Mouse (Mus musculus): ENCODE results near the gene Dram1. TPM values are rescaled to one million over a fixed set of nuclear protein-coding genes. Genes with fewer than 3 reads are reported as not detected.
"Not testable (repeated sequence)": the region's sequence is repeated elsewhere in the genome, so short reads cannot be mapped to it uniquely, and the experiment has no call there.

Dram1 gene
- total RNA-seq, 2 experiments from 2014 or later: 3.0 to 4.2 TPM

DNA sequence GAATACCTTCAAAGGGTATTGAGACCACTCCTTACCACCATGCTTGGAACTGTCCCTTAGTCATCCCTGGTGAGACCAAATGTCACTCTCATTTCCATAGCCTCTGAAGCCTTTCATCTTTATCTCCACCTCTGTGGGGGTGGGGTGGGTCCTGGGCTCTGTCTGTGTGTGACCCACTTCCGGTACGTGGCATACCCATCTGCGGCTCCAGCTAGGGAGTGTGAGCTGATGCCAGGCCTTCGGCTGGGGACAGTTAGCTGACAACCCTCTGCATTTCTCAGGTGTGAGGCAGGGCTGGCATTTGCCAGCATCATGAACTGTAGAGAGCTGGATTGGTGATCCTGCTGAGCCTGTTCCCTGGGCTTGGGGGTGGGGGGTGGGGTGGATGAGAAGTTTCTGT, 10.7 kb upstream of the Dram1 start:
- DNase-seq: no peak
- intact Hi-C loops (cut with DNase I): no loop called here

DNA sequence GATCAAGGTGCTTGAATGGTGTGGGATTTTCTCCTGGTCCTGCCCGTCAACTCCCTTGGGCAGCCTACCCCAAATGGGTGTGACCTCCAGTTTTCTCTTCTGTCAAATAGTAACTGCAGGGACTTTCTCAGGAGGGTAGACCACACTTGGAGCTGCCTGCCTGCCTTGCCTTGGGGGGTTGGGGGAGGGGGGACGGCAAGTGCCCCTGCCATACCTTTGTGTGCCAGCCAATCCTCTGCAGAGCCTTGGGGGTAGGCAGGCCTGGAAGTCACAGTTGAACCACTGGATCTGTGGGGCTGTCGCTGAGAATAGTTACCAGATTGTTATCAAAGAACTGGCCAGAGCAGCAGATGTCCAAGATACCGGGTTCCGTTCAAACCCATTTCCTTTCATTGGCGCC, 7.4 kb upstream of the Dram1 start:
- no peak for DNase-seq
- intact Hi-C loops (cut with DNase I): no loop called here

DNA sequence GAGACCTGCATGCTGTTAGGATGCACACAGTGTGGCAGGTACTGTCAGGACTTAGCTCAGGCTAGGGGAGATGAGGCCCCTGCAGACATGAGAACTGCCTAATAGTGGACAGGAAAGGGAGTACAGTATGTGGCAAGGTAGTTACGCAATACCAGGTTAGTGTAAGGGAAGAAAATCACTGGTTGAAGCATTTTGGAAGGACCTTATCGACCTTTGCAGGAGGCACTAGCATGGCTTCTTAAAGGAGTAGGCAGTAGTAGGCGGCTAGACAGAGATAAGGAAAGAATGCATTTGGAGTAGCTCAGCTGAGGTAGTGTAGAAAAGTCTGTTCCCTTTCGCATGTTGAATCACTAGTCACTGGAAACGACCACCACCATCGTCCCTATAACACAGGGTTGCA, 6.9 kb upstream of the Dram1 start:
- no peak for DNase-seq
- intact Hi-C loops (cut with DNase I): no loop called here

DNA sequence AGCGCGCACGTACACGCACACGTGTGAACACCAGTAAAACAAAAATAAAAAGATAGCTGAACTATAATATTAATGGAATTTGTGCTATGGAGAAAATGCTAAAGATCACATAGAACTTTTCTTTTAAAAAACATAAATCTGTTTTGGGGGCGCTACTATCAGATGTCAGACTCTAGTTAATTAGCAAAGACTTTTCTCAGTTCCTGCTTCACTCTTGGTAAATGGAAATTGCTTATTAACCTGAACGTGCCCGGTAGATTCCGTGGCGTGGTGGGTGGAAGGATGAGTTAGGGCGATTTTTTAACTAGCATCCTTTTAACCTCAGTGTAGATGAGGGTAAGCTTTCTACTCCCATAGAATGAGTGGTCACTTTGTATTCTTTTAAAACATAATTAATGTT, 6.4 kb upstream of the Dram1 start:
- intact Hi-C loops (cut with DNase I): no loop called here
- DNase-seq: no peak

DNA sequence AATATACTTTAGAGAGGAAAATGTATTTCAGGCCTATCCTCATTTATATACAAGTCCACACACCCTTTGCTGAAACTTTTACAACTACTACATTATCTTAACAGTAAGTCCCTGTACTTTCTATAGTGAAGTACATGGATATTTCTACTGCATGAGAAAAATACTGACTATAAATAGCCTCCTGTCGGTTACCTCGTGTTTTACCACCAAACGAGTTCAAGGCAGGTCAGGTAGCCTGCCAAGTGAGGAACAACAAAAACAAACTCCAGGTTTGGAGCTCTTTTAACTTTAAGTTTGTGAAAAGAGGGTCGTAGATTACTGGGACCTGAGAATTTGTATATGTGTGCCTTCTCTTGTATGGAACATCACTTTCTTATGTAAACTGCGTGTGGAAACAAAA, 5.2 kb upstream of the Dram1 start:
- intact Hi-C loops (cut with DNase I): no loop called here
- peak in 1 of 2 experiments; percentile 45 for DNase-seq

DNA sequence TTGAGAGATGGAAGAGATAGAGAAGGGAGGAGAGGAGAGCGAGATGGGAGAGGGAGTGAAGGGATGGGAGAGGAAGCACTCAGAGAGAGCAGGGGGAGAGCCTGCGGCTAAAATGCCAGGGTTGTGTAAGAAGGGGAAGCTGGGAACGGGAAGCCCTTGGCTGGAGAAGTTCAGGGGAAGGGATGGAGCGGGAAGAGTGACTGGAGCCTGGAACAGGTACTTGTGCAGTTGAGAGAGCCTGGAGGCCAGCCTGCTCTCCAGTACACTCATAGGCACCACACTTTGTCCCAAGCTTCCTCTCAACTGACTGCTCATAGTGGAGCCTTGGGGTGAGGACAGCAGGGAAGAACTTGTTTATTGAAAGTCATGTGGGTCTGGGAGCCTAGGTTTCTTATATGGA, 4.6 kb upstream of the Dram1 start:
- peak in 1 of 2 experiments; percentile 21 for DNase-seq

DNA sequence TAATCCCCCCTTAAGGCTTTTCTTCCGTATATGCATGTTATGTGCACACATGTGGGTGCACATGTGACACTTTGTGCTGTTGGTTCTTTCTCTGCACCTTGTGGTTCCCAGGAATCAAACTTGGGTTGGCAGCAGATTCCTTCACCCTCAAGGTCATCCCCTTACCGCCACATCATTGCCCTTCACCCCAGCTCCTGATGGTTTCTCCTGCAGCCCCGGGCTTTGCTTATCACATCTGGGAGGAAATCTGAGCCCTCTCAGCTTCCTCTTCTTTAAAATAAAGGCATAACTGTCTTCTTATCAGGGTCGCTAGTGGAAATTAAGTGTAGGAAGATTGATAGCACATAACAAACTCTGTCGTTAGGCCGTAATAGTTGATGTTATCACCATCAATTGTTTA, 3.1 kb upstream of the Dram1 start:
- intact Hi-C loops (cut with DNase I): no loop called here
- no peak for DNase-seq

More for the DNA sequence above, 4.6 kb upstream of the Dram1 start:
- intact Hi-C loops (cut with DNase I): no loop called here

DNA sequence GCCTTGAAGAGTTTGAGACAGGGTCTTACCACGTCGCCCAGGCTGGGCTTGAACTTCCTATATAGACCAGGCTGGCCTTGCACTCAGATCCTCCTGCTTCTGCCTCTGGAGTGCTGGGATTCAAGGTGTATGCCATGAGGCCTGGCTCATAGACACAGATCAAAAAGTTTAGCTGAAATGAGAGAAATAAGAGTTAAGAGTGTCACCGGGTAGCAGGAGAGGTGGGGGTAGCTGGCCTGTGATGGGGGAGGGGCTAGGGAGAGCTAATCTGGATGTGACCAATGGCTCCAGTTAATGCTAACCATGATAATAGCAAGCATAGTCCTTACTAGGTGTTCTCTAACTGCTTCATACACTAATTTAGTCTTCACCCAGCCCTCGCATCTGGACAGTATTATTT, 2.4 kb upstream of the Dram1 start:
- intact Hi-C loops (cut with DNase I): no loop called here
- no peak for DNase-seq

DNA sequence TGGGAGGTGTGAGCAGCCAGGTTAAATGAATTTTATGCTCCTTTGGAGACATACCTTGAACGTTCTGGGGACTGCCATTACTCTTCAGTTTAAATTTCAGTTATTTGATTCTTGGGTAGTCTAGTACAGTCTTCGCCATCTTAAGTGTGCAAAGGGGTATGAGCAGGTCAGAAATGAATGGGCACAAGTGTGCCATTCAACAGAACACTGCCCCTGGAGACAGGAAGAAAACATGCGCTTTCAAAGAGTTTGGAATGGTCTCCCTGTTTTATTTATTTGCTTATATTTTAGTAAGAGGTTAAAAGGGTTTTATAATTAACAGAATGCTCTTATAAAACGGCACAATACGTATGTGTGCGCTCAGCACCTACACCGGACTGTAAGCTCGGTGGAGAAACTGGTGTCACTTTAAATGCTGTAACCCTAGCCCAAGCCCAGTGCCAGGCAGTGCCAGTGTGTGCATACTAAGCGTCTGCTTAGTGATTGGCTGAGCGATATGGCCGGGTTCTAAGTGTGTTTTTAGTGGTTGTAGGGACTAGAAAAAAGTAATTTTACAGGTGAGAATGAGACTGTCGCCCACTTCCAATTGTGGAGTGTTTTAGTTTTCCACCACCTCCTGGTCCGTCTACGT, 1.7 kb upstream of the Dram1 start:
- intact Hi-C loops (cut with DNase I): no loop called here
- DNase-seq: peak; percentile 31 to 50

DNA sequence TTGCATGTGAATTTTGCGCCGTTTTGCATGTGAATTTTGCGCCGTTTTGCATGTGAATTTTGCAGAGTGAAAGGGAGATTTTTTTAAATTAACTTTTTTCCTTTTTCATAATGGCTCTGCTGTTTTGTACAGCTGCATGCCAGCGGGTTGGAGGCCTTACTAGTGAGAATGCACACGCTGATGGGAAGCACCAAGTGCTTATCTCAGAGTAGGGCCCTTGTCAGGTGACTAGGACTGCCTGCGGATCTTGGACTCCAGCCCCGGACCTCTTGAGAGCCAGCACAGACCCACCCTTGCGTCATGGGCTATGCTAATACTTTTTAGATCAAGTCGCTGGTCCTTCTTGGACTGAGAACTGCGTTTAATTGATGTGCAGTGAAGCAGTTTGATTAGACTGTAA, 1.1 kb upstream of the Dram1 start:
- DNase-seq: peak; percentile 81 to 86
- intact Hi-C loops (cut with DNase I): no loop called here

DNA sequence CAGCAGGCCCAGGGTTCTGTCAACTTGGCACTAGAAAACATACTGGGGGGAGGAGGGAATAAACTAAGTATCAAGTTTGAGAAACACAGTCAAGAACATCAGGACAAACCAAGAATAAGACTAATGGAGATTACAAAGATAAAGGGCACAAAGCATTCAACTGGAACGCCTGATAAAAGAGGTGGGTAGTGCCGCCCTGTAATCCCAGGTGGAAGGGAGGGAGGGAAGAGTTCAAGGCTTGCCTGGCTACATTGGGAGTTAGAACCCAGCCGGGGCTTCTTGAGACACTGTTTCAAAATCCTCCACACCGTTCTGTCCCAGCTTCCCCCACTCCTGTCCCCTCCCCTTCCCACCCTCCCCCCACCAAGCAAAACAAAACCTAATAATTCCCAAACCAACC, 1.2 kb downstream of the Dram1 start:
- DNase-seq: no peak
- intact Hi-C loops (cut with DNase I): loop anchor here (2.0 to 5.0 kb wide), 3 partner anchors 125 to 353 kb away; partner anchors contain the start of genes Arl1 and Chpt1

DNA sequence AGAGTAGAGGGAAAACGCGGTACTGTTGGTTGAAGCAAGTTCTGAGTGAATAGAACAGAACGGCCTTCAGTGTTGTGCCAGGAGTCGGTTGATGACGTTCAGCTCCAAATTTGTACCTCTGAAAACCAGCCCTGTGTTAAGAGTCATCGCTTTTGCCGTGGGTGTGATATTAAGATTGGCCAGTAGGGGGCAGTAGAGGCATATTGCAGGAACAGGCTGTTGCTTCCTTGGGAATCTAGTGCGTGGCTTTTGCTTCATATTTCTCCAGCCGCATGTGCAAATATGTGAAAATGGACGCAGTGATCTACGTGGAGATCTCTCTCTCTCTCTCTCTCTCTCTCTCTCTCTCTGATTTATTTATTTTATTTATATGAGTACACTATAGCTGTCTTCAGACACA, 2.1 kb downstream of the Dram1 start:
- intact Hi-C loops (cut with DNase I): loop anchor here (2.0 to 5.0 kb wide), 2 partner anchors 126 to 292 kb away; partner anchors contain the start of gene Chpt1
- DNase-seq: peak; percentile 93 to 97

DNA sequence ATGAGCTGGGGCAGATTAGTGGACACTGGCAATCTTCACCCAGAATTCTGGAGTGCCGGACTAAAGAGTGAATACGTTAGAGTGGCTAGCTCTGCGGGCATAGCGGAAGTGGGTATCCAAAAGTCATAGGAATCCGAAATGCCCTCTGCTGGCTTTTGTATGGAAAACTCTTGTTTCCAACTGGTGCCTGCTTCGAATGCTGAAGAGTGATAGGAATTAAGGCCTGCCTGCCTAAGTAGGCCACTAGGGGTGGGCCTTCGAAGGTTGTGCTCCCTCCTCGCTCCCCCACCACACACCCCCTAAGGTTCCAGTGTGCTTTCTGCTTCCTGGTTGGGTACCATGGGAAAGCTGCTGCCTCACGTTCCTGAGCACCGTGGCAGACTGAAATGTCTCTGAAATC, 3.9 kb downstream of the Dram1 start:
- DNase-seq: no peak
- intact Hi-C loops (cut with DNase I): loop anchor here (5.0 kb wide), 1 partner anchor 127 kb away; the partner anchor contains the start of gene Chpt1

DNA sequence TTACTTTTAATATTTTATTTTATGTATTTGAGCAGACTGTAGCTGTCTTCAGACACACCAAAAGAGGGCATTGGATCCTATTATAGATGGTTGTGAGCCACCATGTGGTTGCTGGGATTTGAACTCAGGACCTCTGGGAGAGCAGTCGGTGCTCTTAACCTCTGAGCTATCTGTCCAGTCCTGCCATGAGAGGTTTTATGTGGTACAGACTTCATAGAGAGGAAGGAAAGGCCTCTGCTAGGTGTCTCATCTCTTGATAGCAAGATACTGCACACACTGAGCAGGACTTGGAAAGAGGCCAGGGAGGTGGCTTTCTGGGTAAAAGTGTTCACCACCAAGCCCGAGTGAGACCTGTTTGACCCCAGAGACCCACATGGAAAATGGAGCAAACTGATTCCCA, 5.9 kb downstream of the Dram1 start:
- DNase-seq; intact Hi-C loops (cut with DNase I): not testable (repeated sequence)

DNA sequence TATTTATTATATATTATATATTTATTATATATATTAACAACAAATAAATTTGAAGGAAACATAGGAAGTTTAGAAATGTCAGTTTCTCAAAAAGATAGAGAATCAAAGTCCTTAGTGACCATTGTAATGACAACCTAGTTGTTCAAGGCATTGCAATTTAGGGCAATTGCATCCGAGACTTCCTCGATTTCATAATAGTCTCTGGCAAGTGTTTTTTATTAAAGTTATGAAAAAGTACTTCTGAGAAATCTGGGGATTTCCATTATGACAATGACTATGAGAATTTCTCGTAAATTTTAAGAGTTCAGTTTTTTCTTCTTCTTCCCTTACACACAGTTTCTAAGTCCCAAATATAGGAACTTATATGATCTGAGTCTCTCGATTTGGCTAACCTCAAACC, 6.4 kb downstream of the Dram1 start:
- intact Hi-C loops (cut with DNase I): no loop called here

DNA sequence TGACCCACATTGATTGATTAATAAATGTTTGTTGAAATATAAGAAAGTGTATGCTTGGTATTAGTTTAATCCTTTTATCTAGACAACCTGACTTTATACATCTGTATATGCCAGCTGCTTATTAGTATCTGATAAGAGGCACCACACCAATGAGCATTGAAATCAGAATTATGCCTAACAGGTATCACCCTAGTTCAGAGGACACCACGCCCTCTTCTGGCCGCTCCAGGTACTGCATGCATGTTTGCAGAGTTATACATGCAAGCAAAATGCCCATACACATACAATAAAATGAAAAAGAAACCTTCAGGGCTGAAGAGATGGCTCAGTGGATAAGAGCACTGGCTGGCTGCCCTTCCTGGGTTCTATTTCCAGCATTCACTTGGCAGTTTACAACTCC, 7.1 kb downstream of the Dram1 start:
- intact Hi-C loops (cut with DNase I): no loop called here
- no peak for DNase-seq

More for the DNA sequence above, 6.4 kb downstream of the Dram1 start:
- DNase-seq: no peak

DNA sequence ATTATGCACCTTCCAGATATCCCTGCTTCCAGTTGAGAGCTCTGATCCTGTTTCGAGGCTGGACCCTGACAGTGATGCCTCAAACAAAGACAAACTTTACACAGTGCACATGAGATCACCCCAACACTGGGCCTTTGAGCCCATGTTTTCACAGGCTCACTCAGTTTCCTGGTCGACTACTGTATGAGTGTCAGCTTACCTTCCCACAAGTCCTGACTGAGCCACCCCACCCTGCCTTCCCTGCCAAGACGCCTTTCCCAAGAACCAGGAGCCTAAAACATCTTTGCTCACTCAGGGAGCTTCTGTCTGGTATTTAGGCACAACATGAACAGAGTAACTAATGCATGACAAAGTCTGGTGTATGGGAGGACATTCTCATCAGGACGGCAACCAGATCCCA, 9.6 kb downstream of the Dram1 start:
- intact Hi-C loops (cut with DNase I): no loop called here
- no peak for DNase-seq

DNA sequence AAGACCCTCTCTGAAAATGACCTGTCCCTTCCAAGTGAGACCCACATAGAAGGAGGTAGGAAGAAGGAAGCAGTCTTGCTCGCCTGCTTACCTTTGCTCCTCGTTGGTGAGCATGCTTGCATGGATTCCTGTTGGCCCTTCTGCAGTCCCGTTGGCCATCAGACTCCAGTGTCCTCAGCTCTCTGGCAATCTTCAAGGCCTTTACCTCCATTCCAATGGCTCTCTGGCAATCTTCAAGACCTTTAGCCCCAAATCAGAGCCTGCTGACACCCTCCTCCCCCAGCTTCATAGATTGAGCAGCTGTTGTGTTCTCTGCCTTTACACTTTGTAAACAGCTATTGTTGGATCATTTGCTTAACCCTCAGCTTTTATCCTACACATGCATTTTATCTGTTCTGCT, 14.7 kb downstream of the Dram1 start:
- DNase-seq: no peak
- intact Hi-C loops (cut with DNase I): no loop called here

DNA sequence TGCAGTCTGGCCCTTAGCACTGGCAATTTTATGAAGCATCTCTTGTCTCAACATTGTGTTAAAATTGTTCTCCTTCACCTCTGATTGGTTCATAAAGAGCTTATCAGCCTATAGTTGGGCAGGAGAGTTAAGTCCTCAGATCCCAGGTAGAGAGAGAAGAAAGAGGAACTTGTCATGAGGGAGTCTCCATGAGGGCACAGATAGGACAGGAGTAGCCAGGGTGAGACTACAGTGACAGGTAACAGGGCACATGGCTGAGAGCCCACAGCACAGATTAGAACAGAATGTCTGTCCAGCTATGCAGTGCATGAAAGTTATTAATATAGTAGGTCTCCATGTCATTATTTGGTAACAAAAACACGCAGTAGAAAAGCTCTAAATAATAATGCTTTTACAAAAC, 16.7 kb downstream of the Dram1 start:
- DNase-seq: no peak
- intact Hi-C loops (cut with DNase I): no loop called here

DNA sequence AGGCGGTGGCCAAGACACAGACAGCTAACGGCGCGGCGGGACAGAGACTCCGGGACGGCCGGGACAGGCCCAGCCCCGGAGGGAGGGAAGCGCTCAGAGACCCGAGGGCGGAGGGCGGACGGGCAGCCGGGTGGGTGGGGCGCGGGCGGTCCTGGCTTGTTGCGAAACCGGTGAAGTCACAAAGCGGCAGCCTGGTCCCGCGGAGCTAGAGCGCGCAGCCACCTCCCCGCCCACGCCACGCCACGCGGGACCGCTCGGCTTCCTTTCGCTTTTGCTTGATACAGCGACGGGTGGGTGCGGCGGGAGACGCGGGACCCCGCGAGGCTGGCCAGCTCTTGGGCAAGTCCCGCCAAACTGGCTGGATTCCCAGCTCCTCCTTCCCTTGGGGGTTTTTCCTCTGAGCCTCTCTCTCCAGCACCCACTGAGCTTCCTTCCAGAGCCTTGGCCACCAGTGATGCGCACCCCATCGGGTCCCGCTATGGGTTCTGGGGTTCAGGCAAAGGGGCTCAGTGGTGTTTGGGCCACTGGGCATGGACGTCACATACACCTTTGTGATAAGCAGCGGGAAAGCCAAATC, 21.8 kb downstream of the Dram1 start:
- peak; percentile 81 to 82 for DNase-seq
- intact Hi-C loops (cut with DNase I): no loop called here

DNA sequence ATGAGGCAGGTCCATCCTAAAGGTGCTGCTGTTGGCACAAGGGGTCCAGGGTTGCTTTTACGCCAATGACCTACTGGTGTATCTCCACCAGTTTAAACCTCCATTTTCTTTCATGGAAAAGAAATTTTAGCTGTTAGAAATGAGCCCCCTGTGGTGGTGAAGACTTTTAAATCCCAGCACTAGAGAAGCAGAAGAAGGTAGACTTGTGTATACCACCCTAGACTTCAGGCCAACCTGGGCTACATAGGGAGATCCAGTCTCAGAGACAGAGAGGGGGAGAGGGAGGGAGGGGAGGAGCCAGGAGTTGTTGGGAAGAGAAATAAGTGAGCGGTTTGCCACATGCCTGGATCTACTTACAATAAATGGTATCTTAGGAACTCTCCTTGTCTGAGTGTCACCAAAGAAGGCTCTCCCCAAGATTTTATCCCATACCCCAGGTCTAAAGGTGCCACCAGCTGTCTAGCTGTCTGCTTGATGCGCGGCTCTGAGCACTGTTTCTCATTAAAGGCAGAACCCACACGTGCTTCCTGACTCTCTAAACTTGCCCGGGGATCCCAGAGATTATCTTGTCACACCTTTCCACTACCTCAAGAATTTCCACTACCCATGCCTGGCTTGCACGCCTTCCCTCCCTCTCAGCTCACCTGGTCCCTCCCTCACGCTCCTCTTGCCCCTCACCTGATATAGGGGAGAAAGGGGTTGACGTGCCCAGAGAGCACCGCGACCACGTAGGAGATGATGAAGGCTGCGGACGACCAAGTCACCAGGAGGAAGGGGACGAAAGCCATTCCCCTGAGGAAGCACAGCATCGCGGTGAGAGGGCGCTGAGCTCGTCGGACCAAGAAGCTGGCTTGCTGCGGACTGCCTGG, 22.5 kb downstream of the Dram1 start:
- no peak for DNase-seq
- intact Hi-C loops (cut with DNase I): no loop called here

DNA sequence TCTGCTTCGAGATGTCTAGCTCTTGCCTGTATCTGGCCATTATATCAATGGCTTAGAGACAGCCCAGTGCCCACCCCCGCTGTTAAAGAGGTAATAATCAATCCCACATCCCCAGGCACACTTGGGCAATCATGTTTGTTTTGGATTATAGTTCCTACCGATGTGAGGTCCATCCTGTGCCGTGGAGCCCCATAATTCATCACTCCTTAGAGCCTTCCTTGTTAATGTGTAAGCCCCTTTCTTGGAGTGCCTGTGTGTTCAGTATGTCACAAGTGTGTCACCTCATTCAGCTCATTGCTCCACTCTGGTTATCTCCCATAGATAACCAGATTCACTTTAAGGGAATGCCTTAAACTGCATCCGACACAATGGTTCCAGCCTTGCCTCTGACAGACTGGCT, 24.3 kb downstream of the Dram1 start:
- intact Hi-C loops (cut with DNase I): no loop called here
- DNase-seq: no peak
